Mouse (Mus musculus): ENCODE measurements around the gene Gadd45gip1.

GRCm38 (mm10) chr8:84856434-84856833 is 25.1 kb downstream of the Gadd45gip1 start:
- no peak for TF ChIP-seq CHD2 (IDR thresholded peaks at IDR 0.05; ENCODE audit: low read depth, low read length)
- TF ChIP-seq ZC3H11A (IDR thresholded peaks at IDR 0.05; ENCODE audit: borderline replicate concordance, low read depth, low read length), result no peak
- TF ChIP-seq HCFC1 (IDR thresholded peaks at IDR 0.05; ENCODE audit: borderline replicate concordance, insufficient read depth, low read length), result no peak
- TF ChIP-seq MAFK (IDR thresholded peaks at IDR 0.05; ENCODE audit: insufficient read depth, low read depth, low read length), result no peak
